Mouse (Mus musculus): ENCODE results near the gene Rhobtb1. TPM values are rescaled to one million over a fixed set of nuclear protein-coding genes. Genes with fewer than 3 reads are reported as not detected.

Gene Rhobtb1
- total RNA-seq, 1 experiment from 2014 or later, result 10.6 TPM

DNA sequence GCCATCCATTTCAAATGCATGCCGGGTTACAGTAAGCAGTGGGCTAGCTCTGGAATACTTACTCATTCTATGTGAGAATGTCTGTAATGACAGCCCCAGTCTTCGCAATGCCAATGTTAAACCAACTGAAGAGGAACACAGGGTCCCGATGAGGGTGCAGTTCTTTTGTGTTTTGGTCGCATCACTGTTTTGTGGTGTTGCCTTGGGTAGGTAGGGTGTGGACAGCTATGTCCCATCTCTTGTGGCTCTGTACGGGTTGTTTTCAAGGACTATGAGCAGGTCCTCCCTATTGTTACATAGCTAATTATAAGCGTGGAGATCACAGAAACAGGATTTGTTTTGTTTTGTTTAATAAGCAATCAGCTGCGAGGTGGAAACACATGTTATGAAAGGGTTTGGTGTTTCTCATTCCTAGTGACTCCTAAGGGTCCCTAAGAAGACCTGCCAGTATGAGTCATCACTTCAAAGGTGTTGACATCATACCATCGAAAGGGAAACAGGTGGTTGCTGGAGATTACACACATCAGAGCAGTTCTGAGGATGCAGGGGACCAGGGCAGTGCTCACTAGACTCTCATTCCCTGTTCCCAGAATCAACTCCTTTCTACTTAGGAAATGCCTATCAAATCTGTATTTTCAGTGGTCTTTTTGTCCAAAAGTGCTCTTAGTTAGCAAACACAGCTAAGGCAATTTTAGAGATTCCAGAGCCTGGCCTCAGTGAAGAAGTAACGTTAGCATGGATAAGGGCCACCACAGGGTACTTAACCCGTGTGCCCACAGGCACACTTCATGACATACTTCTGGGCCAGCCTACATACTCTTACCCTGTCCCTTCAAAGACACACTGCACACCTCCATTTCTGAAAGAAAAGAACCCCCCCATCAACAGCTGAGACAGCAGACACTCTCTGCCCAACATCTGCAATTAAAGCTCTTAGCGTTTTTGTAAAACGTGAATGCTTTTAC is 124.9 kb downstream of the Rhobtb1 start:
- DNase-seq, result no peak

GRCm38 (mm10) chr10:69276920-69277435 is 125.7 kb downstream of the Rhobtb1 start:
- DNase-seq, result no peak

GRCm38 (mm10) chr10:69278764-69279606 is 127.8 kb downstream of the Rhobtb1 start:
- no peak for DNase-seq

DNA sequence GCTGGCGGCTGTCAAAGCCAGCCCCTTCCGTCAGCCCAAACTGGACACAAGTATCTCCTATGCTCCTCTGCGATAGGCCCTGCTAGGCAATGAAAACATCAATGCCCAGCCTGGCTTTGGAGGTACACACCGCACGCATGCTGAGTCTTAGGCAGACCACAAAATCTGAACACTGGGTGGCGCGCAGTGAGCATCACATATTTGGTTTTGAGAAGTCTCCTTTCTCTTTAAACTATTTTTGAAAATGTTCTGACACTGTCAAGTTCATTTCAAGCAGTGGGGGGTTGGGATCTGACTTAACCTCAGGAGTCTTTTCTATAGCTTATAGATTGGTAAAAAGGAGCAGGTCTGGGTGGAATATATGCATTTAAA is 128.4 kb downstream of the Rhobtb1 start:
- no peak for DNase-seq

DNA sequence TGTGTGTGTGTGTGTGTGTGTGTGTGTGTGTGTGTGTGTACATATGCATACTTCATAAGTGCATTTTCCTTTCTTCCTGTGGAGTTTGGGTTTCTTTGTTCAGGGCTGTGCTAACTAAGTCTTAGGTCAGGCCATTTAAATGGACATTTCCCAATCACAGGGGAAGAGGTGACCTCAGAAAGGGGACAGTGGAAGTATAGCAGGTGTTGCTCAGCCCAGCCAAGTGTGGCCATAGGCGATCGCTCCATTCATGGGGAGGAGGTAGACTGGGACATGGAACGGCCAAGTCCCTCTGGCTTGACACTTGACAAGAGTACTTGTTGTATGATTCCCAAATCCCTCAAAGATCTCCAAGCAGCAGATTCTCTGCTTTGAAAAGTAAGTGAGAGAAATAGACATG is 135.7 kb downstream of the Rhobtb1 start:
- DNase-seq, result no peak

DNA sequence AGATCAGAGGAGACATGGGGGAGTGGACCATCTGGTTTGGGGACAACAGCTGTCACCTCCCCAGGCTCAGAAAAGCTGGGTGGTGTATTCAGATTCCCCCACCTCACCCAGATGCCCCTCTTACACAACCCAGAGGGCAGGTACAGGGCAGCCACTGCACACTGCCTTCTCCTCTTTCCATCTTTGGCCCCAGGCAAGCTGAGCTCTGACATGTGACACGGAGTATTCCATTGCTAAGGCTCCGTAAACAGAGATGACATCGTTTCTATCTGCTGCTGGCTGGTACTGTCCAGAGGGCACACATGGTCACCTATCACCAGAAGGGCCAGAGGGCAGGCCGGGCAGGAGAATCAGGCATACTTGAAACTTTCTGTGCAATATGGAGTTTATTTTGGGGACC is 136.9 kb downstream of the Rhobtb1 start:
- no peak for DNase-seq

DNA sequence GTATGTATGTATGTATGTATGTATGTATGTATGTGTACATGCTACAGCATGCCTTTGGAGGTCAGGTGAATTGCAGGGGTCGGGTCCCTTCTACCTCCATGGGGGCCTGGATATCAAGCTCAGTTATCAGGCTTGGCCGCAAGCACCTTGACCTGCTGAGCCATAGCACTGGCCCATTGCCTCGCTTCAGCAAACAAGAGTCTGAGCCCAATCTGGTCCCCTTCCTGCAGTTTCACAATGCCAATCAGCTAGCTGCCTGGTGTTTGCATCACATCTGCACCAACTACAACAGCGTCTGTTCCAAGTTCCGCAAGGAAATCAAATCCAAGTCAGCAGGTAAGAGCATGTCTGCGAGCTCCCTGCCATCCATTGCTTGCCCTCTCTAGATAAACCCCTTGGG is 137.5 kb downstream of the Rhobtb1 start:
- no peak for DNase-seq

DNA sequence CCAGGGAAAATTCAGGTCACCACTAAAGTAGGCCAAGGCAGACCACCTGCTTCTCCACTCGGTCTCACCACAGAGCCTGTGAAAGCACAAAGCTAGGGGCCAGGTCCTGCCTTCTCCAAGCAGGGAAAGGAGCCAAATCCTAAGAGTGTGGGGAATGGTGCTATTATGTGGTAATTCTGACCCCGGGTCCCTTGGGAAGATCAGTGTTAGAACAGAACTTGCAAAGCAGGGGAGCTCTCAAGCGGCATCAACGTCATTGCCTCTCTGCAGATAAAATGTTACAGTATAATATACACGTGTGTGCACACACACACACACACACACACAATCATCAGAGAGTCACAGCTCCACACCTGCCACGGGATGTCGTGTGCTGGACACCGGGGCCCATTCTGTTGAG is 139.5 kb downstream of the Rhobtb1 start:
- DNase-seq, result no peak

- no peak for DNase-seq
Measured at GRCm38 (mm10) chr10:69295919-69296318, 144.7 kb downstream of the Rhobtb1 start.

GRCm38 (mm10) chr10:69299985-69300384 is 148.8 kb downstream of the Rhobtb1 start:
- peak; percentile 21 for DNase-seq

DNA sequence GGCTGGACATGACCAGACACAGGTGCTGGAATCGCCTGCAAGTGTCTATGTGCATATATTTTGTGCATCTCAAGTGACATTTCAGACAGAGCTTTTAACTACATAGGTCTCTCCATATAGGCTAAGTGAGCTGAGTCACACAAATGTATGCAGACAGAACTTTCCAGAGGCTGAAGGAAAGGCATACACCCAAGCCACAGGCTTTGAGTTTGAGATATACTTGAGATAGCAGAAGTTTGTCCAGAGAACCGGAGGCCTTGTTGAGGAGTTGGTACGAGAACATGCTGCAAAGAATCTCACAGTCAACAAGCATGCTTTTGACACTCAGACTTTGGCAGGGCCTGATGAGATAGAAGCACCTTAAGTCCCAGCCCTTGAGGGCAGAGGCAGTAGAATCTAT is 151.4 kb downstream of the Rhobtb1 start:
- DNase-seq, result no peak

DNA sequence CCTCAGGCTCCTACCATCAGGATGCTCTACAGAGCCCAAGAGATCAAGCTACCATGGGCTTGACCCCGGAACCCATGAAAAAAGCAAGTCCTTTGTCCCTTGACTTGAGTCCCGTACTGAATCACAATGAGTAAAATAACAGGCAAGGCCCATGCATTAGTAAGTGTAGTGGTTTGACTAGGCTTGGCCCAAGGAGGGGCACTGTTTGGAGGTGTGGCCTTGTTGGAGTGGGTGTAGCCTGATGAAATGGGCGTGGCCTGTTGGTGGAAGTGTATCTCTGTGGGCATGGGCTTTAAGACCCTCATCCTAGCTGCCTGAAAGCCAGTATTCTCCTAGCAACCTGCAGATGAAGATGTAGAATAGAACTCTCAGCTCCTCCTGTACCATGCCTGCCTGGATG is 153.6 kb downstream of the Rhobtb1 start:
- no peak for DNase-seq

GRCm38 (mm10) chr10:69305600-69305999 is 154.4 kb downstream of the Rhobtb1 start:
- DNase-seq, result no peak

DNA sequence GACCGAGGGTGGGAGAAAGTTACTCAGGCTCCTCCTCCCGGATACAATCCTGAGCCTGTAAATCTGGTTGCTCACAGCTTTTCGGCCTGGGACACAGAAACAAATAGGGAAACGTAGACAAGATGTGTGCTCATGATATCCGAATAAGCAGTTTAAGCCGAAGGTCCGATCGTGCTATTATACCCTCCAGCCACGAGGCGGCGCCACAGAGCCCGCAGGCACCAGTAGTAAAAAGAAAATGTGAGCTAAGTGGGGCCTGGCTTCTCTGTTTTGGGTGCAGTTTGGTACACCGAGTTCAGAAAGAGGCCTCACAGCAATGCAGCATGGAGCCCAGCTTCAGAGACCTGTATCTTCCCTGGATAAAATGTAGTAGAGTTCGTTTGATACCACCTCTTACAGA is 155.0 kb downstream of the Rhobtb1 start:
- peak; percentile 56 for DNase-seq

GRCm38 (mm10) chr10:69307067-69307466 is 155.8 kb downstream of the Rhobtb1 start:
- DNase-seq, result peak; percentile 52

GRCm38 (mm10) chr10:69309109-69309508 is 157.9 kb downstream of the Rhobtb1 start:
- no peak for DNase-seq

DNA sequence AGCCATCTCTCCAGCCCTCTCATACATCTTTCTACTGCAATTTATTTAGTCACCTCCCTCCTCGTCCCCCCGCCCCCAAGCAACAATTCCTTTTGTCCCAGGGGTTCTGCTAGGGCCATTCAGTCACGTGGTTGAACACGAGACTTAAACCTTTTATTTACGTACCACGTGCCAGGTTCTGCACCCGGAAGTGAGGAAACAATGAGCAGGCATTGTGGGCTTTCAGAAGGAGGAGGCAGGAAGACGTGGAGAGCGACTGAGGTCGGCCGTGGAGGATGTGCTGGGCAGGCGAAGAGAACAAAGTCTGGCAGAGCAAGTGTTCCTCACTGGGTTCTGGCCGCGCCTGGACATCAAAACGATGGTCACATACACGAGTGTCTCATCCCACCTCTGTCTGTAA is 160.6 kb downstream of the Rhobtb1 start:
- DNase-seq, result no peak

- DNase-seq, result no peak
Measured at GRCm38 (mm10) chr10:69313944-69314343, 162.7 kb downstream of the Rhobtb1 start.

DNA sequence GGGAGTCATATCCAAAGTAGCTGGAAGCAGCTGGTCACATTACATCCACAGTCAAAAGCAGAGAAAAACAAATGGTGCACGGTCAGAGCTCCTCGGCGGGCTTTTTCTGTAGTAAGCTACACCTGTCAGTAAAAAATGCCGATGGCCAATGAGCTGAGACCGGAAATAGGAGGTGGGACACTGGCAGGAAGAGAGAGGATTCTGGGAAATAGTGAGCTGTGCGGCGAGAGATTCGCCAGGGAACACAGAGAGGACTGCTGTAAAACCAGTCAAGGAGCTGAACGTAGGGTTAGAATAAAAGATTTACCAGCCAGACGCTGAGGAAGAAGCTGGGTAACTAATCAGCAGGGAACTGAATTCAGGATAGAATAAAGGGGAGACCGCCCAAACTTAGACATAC is 167.3 kb downstream of the Rhobtb1 start:
- no peak for DNase-seq

DNA sequence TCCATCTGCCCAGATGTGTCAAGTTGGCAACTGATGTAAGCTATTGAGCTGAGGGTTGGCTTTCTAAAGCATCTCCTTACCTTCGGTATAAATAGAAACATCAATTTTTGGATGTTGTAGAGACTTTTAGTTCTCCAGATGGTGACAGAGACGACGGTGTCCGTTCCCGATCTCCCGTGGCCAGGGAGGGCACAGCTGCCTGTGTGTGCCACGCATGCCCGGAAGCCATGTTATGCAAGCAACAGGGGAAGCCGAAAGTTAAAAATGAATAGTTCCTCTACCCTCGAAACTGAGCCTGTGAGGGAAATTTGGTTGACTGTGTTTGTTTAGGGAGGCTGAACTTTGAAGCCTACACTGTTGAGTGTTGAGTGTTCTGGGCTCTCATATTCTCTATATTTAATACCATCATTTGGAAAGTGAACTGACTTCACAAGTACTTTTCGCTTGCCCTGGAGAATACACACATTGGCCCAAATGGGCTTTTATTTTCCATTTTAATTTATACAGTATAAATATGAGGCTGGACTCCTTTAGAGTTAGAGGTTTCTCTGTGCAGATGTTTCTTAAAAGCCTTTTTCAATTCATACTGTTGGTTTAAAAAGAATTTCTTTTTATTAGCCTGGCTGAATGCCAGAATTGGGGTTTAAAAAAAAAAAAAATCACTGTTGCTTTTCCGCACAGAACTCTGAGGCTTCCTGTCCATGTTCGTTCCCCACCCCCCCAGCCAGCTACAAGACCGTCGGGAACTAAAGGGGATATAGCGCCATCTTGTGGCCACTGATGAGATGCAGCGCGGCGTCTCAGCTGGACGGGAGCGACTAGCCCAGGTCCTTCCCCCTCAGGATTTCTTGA is 169.7 kb downstream of the Rhobtb1 start:
- peak; percentile 80 for DNase-seq

GRCm38 (mm10) chr10:69321519-69322035 is 170.3 kb downstream of the Rhobtb1 start:
- no peak for DNase-seq

DNA sequence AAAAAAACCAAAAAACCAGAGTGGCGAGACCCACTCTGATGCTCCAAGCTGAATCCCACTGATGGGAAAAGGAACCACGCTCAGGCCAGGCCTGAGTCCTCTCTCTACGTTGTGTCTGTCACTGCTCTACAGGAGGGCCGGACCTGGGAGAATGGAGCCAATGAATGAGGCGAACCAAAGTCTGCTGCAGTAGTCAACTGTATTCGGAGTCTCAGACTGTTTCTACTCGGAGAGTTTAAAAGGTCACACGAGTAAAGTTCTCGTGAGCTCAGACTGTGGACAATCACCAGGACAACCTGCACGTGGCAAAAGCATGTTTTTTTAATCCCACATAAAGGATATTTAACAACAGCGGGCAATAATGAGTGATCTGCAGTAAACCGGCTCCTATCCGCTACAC is 172.8 kb downstream of the Rhobtb1 start:
- DNase-seq, result no peak
